25 mouse cellular contexts compared by ENCODE assay signal in genomic region chr2:128902843-128903242, GRCm38 (mm10). TPM values are rescaled to one million over a fixed set of nuclear protein-coding genes. Genes with fewer than 3 reads are reported as not detected.
"Had no signal": no experiment of that assay in that cellular context is flagged by ENCODE, and none has a peak within 500 bp of the region (broad histone marks: within the 10 kb centered on the region; RNA-seq: fewer than 3 reads in every experiment).

No protein-coding gene starts in this region.

- ATAC-seq: intestine, embryonic 16.5 days; liver, embryonic 12.5 days had no signal

- H3K27ac ChIP-seq: heart, adult 2 months; heart, embryonic 13.5 days; heart, embryonic 15.5 days; kidney, embryonic 15.5 days; kidney, postnatal 0 days; limb, embryonic 13.5 days; limb, embryonic 15.5 days; liver, embryonic 12.5 days; liver, embryonic 14.5 days had no signal

- H3K36me3 ChIP-seq: heart, embryonic 13.5 days; heart, embryonic 15.5 days; kidney, embryonic 15.5 days; limb, embryonic 13.5 days; limb, embryonic 15.5 days; liver, embryonic 12.5 days had no signal

- H3K4me2 ChIP-seq: heart, embryonic 11.5 days; heart, embryonic 13.5 days; heart, embryonic 15.5 days; kidney, embryonic 15.5 days; limb, embryonic 13.5 days; limb, embryonic 15.5 days; liver, embryonic 12.5 days had no signal

- H3K27me3 ChIP-seq: heart, embryonic 13.5 days; heart, embryonic 15.5 days; kidney, embryonic 15.5 days; limb, embryonic 13.5 days; limb, embryonic 15.5 days; liver, embryonic 12.5 days had no signal

- DNase-seq: gastrocnemius, postnatal 14 days; gastrocnemius, postnatal 36 days; heart, adult 11 months; heart, adult 2 months; heart, postnatal 14 days; heart, postnatal 36 days; kidney, adult 11 months; kidney, adult 2 months; kidney, adult 9 months; kidney, postnatal 14 days; kidney, postnatal 36 days; layer of hippocampus, adult 9-11 months; layer of hippocampus, postnatal 36 days; left cerebral cortex, postnatal 4 days had no signal

- H3K9me3 ChIP-seq: heart, embryonic 15.5 days; limb, embryonic 15.5 days had no signal

- H3K9ac ChIP-seq: heart, embryonic 13.5 days; heart, embryonic 15.5 days; kidney, embryonic 15.5 days; limb, embryonic 13.5 days; limb, embryonic 15.5 days; liver, embryonic 12.5 days; liver, embryonic 14.5 days had no signal

- H3K4me1 ChIP-seq: heart, embryonic 13.5 days; heart, embryonic 15.5 days; kidney, embryonic 15.5 days; limb, embryonic 15.5 days; liver, embryonic 12.5 days had no signal

- H3K4me3 ChIP-seq: heart, adult 2 months; heart, embryonic 13.5 days; heart, embryonic 15.5 days; kidney, embryonic 15.5 days; limb, embryonic 13.5 days; limb, embryonic 15.5 days; liver, embryonic 12.5 days had no signal

RNA-seq across cellular contexts. Expression of gene Fbln7, which starts 40.1 kb away (rescaled TPM):
- total RNA-seq: hematopoietic stem cell, adult 5-6 weeks had no signal
